Mouse (Mus musculus) testis, adult 2 months (tissue): Measurements from ENCODE around the gene Riok1.

Source experiments
- CTCF ChIP-seq: fragments of 200-500 bp; IDR thresholded peaks from 2 replicates; pipeline ENCODE4 v1.5.1; 2012; ENCODE audit warnings: low read depth, mild to moderate bottlenecking, inconsistent platforms, low read length, moderate library complexity; ENCODE audit not compliant: control insufficient read depth, insufficient read depth, insufficient replicate concordance
- POLR2A ChIP-seq: fragments of 200-500 bp; IDR thresholded peaks from 2 replicates; pipeline ENCODE4 v1.6.1; 2012; ENCODE audit warnings: low read depth, mild to moderate bottlenecking, inconsistent platforms, low read length, moderate library complexity; ENCODE audit not compliant: control insufficient read depth

- TF ChIP-seq POLR2A (no peak), CTCF (no peak)
These were observed 49.9 kb downstream of the Riok1 start for GRCm38 (mm10) chr13:38086711-38087110.
